Mouse (Mus musculus) G1E (cell line): ENCODE data around the gene Cask.

ENCODE experiments used
- CTCF ChIP-seq: IDR thresholded peaks from 2 replicates; pipeline ENCODE4 v1.5.1; 2012; ENCODE audit warnings: low read depth, low read length, inconsistent platforms, mixed read lengths
- TAL1 ChIP-seq: conservative IDR thresholded peaks from 2 replicates; pipeline ENCODE4 v1.6.1; 2012; ENCODE audit warnings: low read depth, low read length, inconsistent platforms, mixed read lengths

GRCm38 (mm10) chrX:13599966-13600365 is 251.2 kb downstream of the Cask start:
- TF ChIP-seq CTCF = no peak
- no peak for TF ChIP-seq TAL1
